Mouse (Mus musculus): ENCODE measurements around the gene Ifrd2.

Ifrd2 gene

DNA sequence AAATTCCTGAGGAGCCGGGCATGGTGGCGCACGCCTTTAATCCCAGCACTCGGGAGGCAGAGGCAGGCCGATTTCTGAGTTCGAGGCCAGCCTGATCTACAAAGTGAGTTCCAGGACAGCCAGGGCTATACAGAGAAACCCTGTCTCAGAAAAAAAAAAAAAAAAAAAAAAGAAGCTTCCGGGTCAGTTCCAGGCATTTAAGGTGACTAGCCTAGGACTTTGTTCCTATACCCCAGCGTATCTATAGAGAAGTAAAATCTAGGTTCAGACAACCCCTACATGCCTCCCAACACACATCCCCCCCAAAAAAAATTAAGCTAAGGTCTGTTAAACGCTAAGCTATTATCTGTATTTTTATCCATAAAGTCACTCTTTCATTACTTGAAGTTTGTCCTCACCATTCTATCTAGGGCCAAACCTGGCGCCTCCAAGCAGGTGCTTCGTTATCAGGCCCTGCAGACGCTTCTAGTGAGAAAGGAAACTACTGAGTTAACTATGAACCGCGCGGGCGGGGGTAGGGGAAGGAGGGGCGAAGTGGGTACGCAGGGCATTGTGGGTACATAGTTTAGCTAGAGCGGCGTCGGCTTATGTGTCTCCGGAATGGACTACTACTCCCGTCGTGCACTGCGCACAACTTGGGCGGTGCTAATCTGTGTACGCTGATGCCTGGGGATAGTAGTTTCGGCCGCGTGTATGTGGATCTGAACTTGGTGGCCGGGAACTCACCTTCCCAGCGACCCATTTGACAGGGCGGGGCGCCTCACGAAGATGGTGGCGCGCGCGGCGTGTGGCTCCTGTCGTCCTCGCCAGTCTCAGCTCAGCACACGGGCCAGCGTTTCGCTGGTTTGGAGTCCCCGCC lies at the start of gene Ifrd2:
Gene Ifrd2, plus strand, starts transcription at position 669 of the 859 bp plus-strand sequence.
- peak; percentile 98 to 99 for DNase-seq (ENCODE audit: low spot score in 2 of 2)

DNA sequence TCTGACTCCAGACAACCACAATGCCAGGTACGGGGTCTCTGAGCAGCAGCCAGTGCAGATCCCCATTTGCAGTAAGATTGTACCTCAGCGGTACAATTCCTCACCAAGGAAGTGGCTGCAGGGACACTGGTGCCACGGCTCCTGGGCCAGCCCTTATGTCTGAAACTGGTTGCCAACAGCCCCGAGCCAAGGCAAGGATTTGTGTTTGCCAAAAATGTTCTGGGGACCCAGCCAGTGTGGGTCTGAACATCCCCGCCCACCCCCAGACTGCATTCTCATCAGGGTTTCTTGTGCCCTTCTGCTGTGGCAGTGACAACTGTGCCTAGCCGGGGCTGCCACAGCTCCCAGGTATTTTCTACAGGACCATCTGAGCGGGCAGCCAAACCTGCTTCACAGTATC lies 49.2 kb upstream of the Ifrd2 start:
- DNase-seq (ENCODE audit: low spot score in 2 of 2): no peak

DNA sequence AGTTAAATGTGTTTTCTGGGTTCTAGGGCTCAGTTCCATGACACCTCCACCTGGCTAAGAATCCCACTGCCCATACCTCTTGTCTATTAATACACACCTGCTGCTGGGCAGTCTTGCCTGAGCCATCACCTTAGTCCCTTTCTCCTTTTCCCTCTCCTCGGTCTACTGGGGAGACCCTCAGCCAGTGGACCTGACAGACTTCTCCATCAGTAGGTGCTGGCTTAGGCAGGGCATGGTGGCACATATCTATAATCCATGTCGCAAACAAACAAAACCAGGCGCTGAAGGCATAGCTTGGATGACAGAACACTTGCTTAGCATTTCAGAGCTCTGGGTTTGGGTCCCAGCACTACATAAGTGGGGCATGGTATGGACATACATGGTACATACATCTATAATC lies 48.7 kb upstream of the Ifrd2 start:
- DNase-seq (ENCODE audit: low spot score in 2 of 2): no peak

DNA sequence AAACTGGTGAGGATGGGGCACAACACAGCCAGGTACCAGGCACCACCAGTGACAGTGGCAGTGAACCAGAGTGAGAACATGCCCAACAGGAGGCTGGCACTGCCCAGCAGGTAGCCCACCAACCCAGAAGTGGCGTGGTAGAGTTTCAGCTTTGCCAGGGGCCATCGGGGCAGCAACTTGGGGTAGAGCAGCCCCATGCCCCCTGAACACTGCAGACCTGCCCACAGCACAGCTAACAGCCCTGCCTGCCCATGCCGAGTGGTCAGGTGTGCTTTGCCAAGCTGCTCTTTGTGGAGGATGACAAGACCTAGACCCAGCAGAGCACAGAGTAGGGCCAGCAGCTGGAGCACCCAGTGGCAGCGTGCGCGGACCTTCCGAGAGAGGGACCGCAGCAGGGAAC lies 47.5 kb upstream of the Ifrd2 start:
- no peak for DNase-seq (ENCODE audit: low spot score in 2 of 2)

DNA sequence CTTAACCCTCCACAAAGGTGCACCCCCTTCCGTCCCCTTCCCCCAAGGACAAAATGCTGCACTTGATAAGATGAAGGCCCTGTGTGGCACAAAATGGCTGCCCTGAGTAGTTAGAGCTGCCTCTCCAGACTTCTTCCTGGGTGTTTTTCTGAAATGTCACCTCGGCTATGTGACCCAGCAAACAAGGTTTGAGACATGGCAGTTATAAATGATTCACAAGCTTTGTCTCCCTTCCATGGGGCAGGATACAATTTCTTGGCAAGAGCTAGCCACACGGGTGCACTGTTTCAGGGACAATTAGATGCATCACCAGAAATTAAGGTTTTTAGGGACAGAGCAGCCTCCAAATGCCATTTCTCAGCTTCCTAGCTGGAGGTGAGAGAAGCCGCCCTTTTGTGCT lies 47.0 kb upstream of the Ifrd2 start:
- DNase-seq (ENCODE audit: low spot score in 2 of 2): no peak

DNA sequence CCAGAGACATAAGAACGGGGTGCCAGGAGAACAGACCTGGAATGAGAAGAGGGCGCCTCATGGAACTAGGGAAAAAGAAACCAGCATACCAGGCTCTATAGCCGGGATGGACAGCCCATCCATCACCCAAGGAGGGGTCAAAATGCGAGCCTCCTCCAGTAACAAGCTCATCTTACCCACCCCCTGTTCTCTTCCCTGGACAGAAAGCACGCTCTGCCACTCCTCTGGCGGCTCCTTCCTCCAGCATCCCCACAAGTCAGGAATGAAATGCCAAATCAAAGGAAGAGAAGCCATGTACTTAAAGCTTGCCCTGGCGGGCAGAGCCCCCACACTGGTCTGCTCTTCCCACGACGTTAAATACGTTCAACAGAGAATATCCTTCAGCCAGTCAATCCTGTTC lies 46.4 kb upstream of the Ifrd2 start:
- no peak for DNase-seq (ENCODE audit: low spot score in 2 of 2)

DNA sequence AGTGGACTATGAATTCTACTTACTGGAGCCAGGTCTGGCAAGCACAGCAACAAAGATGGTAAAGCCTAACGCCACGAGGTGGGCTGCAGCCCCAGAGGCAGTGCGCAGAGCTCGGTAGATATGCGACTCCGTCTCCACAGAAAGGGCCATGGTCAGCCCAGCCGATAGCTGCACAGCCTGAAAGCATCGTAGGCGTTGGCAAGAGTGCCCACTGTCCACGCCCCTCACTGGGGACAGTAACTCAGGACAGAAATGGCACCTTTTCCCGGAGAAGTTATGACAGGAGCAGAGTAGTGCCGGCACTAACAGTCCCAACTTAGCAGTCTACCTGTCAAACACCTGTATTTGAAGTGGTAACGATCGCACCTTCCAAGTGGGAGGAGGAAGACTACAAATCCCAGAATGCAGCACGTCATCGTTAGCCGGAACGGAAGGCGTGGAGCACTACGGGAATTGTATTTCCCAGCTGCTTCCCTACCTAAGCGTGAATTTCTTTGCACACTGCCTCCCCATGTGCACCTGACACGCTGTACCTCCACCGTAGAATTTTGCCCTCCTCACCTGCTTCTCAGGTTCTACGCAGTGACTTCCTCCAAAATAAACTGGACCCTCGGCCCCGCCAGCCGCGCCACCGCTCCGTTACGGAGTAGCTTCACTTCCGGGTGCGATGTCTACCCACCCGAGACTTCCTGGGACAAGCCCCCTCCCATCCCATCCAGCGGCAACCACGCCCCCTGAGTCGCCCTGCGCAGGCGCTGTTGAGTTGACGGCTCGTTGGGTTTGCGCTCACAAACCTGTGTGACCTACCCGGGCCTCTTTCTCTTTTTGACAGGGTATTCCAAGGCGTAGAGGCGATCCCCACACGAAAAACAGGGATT lies 45.7 kb upstream of the Ifrd2 start, which contains the start of the genes Cyb561d2 and Nprl2:
Gene Cyb561d2, minus strand, starts transcription at position 720 of the 878 bp plus-strand sequence.
Gene Nprl2, plus strand, starts transcription at position 753 of the 878 bp plus-strand sequence.
- peak; percentile 93 to 96 for DNase-seq (ENCODE audit: low spot score in 2 of 2)

DNA sequence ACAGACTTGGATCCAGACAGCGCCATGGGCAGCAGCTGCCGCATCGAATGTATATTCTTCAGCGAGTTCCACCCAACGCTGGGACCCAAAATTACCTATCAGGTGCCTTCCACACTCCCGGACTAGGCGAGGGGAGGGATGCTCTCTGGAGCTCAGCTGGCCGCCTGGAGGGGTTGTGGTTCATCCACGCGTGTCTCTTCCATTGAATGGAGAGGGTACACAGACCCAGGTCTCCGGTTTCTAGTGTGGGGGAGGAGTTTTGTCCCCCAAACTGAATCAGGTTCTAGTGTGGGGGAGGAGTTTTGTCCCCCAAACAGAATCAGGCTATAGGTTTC lies 45.1 kb upstream of the Ifrd2 start:
- no peak for DNase-seq (ENCODE audit: low spot score in 2 of 2)

DNA sequence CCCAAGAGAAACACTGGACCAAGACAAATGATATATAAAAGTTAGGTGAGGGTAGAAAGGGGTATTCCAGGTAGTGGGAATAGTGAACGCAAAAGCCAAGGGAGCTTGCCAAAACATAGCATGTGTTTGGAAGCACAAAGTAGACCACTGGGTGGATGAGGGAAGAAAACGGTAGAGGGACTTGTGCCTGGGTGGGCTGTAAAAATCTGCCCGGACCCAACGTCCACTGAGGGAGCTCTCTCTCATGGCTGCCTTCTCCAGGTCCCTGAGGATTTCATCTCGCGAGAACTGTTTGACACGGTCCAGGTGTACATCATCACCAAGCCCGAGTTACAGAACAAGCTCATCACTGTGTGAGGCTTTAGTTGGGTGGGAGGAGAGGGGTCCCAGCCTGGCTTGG lies 44.7 kb upstream of the Ifrd2 start:
- DNase-seq (ENCODE audit: low spot score in 2 of 2): no peak

DNA sequence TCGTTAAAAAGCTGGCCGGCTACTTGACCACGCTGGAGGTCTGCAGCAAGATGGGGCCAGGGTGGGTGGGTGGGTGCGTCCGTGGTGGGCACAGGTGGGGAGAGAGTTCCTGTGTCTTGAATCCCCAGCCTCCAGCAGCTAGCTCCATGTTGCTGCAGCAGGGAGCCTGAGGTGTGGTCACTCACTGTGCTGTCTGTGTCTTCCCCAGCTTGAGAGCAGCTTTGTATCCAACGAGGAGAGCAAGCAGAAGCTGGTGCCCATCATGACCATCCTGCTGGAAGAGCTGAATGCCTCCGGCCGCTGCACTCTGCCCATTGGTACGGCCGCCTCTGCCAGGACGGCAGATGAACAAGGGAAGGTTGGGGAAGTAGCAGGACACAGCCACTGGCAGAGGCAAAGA lies 44.1 kb upstream of the Ifrd2 start:
- no peak for DNase-seq (ENCODE audit: low spot score in 2 of 2)

DNA sequence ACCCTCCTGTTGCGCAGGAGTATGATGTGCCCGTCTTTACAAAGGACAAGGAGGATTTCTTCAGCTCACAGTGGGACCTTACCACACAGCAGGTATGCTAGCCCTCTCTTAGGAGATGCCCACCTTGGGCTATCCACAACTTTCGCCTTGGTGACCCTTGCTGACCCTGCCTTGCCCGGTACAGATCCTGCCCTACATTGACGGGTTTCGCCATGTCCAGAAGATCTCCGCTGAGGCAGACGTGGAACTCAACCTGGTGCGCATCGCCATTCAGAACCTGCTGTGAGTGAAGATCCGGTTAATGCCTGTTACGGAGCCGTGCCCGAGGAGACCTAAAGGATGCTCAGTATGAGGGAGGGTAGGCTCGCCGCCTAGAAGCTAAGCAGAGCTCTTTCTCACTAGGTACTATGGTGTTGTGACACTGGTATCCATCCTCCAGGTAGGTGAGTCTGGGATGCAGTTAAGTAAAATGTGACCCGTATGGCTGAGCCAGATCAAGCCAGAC lies 43.2 kb upstream of the Ifrd2 start:
- no peak for DNase-seq (ENCODE audit: low spot score in 2 of 2)

DNA sequence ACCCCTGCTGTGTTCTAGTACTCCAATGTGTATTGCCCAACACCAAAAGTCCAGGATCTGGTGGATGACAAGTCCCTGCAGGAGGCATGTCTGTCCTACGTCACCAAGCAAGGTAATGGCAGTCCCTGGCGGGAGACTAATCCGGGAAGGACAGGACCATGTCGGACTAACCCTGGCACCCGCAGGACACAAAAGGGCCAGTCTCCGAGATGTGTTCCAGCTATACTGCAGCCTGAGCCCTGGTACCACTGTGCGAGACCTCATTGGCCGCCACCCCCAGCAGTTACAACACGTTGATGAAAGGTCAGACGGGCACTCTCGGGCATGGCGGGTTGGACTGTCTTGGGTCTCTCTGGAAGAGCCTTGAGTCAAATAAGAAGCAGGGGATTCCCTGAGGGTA lies 42.7 kb upstream of the Ifrd2 start:
- DNase-seq (ENCODE audit: low spot score in 2 of 2): no peak

DNA sequence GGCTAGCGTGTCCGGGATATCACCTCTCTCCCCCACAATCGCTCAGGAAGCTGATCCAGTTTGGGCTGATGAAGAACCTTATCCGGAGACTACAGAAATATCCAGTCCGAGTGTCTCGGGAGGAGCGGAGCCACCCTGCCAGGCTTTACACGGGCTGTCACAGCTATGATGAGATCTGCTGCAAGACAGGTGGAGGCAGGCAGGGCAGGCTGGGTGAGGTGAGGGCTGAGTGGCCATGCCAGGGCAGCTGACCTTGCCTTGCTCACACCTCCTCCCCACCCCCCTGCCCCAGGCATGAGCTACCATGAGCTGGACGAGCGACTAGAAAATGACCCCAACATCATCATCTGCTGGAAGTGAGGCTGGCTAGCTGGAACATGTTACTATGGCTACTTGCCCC lies 42.2 kb upstream of the Ifrd2 start:
- DNase-seq (ENCODE audit: low spot score in 2 of 2): no peak

DNA sequence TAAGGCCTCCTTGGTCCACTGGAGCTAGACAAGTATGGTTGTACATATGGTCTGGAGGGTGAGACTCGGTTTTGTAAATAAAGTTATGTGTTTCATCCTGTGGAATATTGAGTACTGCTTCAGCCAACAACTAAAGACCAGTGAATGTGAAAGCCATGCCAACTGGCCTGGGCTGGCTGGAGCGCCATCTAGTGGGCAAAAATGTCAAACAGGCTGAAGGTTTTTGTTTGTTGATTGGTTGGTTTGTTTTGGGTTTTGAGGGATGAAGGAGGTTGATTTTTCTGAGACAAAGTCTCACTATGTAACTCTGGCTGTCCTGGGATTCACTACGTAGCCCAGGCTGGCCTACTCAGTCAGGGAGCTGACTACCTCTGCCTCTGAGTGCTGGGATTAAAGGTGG lies 41.8 kb upstream of the Ifrd2 start:
- DNase-seq (ENCODE audit: low spot score in 2 of 2): peak in 1 of 2 experiments; percentile 65

DNA sequence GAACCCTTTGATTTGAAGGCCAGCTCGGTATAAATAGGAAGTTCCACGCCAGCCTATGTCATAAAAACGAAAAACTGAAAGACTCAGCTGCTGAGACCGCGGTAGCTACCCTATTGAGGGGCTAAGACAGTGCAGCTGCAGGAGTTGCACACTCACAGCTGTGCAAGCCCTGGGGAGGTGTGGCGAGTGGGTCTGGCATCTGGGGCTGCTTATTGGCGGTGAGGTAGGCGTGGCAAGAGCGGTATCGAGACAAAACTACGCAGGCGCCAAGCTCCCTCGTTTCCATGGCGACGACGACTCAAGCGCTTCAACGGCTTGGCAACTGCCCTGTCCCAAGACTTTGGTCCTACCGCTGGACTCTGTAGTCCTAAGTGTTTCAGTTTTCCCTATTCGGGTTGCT lies 40.4 kb upstream of the Ifrd2 start, which contains the start of gene Zmynd10:
Gene Zmynd10, plus strand, starts transcription at position 273 of the 400 bp plus-strand sequence.
- peak; percentile 84 to 89 for DNase-seq (ENCODE audit: low spot score in 2 of 2)

DNA sequence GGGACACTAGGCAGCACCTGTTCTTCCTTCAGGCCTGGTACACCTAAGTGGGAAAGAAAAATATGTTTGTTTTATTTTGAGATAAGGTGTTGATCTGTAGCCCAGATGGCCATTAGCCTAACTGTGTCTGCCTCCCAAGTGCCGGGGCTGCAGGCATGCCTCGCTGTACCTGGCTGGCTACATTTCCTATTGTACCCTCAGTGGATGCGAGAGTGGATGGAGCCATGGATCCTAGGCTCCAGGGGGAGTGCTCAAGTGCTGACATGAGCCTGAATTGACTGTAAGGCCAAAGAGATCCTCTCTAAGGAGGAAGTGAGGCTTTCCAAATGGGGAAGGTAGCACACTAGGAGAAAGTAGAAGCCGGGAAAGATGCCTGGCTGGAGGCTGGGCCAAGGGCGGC lies 39.5 kb upstream of the Ifrd2 start:
- DNase-seq (ENCODE audit: low spot score in 2 of 2): no peak

DNA sequence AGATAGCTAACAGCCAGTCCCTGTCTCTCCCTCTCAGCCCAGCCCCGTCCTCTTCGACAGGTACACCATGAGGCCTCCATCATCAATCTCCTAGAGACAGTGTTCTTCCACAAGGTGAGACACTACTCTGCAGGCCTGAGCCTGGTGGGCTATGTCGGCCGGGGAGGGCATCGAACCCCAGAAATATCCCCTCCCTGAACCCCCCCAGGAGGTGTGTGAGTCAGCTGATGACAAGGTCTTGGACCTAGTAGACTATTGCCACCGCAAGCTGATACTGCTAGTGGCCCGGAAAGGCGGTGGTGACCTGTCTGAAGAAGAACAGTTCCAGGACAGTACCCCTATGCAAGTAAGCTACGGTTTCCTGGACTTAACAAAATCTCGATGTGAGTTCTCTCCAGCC lies 38.6 kb upstream of the Ifrd2 start:
- no peak for DNase-seq (ENCODE audit: low spot score in 2 of 2)

DNA sequence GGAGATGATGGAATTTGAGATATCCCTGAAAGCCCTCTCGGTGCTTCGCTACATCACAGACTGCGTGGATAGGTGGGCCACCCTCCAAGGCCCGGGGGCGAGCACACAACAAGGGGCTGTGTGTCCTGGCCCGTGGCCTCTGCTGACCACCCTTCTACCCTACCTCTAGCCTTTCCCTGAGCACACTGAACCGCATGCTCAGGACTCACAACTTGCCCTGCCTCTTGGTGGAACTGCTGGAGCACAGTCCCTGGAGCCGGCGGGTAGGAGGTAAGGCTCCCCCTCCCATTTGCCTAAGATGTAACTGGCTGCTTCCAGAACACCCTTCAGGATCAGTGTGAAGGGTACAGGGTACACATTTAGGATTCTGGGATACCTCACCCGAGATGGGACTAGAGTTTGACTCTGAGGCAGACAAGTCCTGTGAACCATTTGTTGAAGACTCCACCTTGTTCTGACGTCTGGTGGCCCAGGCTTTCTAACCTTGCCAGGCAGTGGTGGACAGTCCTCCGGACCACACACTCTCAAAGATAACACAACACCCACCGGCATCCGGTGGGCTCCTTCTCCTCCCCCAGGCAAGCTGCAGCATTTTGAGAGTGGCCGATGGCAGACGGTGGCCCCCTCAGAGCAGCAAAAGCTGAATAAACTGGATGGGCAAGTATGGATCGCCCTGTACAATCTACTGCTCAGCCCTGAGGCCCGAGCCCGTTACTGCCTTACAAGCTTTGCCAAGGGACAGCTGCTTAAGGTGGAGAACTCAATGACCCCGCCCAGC lies 38.0 kb upstream of the Ifrd2 start:
- no peak for DNase-seq (ENCODE audit: low spot score in 2 of 2)

DNA sequence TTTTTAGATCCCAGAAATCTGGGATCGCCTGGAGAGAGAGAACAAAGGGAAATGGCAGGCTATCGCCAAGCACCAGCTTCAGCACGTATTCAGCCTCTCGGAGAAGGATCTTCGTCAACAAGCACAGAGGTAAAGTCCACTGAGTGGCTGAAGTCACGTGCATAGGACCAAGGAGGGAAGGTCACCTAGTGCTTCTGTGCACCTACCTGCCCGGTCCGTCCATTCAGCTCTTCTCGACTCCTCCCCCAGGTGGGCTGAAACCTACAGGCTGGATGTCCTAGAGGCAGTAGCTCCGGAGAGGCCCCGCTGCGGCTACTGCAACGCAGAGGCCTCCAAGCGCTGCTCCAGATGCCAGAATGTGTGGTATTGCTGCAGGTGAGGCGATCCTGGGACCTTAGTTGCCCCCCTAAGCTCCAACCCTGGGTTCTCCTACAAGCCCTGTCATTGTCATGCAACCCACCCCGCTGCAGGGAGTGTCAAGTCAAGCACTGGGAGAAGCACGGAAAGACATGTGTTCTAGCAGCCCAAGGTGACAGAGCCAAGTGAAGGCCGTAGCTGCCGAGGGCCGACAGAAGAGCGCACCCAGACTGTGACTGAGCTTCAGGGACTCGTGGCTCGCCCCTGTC lies 36.8 kb upstream of the Ifrd2 start:
- no peak for DNase-seq (ENCODE audit: low spot score in 2 of 2)

DNA sequence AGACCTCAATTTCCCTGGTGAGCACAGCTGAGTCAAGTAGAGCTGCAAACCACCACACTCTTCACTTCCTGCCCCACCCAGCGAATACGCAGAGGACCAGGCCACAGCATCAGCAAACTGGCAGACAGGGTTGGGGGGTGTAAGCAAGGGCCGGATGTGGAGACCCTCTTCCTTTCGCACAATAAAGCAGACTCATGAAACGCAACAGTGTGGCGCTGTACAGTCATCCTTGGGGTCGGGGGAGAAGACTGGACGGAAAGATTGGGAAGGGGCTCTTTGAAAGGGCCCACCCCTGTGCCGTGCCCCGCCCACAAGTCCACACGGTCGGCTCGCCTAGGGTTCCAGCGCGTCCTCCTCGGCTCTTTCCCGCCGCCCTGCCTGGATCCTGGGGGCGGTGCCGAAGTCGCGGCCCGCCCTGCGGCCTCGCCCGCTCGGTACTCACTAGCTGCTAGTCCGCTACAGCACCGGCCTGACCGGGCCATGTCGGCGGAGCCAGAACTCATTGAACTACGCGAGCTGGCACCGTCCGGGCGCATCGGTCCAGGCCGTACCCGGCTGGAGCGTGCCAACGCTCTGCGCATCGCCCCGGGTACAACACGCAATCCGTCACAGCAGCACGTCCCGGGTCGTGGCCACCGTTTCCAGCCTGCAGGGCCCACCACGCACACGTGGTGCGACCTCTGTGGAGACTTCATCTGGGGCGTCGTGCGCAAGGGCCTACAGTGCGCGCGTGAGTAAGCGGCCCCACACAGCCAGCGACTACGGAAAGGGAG lies 36.1 kb upstream of the Ifrd2 start, which contains the start of gene Rassf1:
Gene Rassf1, plus strand, starts transcription at position 439 of the 773 bp plus-strand sequence.
- peak; percentile 79 to 80 for DNase-seq (ENCODE audit: low spot score in 2 of 2)
